Mouse (Mus musculus) E14TG2a.4 (cell line): ENCODE measurements at regions not wholly inside any gene's neighbourhood (a gene's known extent, or its start where the extent isn't known, plus 50 kb on each side); places are given as distances from the start of the nearest gene placed in this dataset.

Experiments used
- CTCF ChIP-seq: conservative IDR thresholded peaks from 2 replicates; pipeline ENCODE4 v1.5.1; 2014; ENCODE audit warnings: low read length
- NANOG ChIP-seq: IDR thresholded peaks from 2 replicates; pipeline ENCODE4 v1.6.1; 2014; ENCODE audit warnings: borderline replicate concordance, low read length, mixed read lengths
- POU5F1 ChIP-seq: IDR thresholded peaks from 2 replicates; pipeline ENCODE4 v1.6.1; 2014; ENCODE audit warnings: low read length, borderline replicate concordance

DNA sequence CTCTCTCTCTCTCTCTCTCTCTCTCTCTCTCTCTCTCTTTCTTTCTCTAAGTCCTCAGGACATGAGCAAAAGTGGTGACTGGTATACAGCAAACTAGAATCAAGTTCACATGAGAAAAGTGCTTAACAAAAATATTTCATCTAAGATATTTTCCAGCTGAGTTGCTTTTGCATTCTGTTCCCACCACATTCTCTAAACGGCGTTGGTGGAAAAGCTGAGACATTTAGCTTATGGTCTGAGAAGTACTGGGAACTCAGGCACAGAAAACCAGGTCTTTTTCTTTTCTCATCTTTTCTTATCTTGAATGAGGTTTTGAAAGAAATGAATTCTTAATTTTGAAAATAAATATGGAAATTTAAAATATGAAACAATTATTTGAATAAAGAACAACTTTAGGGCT, 182.6 kb downstream of the Cetn3 start:
- TF ChIP-seq CTCF: no peak
- no peak for TF ChIP-seq NANOG
- TF ChIP-seq POU5F1: no peak
